Mouse (Mus musculus) ES-Bruce4 (cell line): Measurements from ENCODE around the gene Gm10338.
"Not testable (repeated sequence)": the region's sequence is repeated elsewhere in the genome, so short reads cannot be mapped to it uniquely, and the experiment has no call there.

ENCODE experiments used
- CTCF ChIP-seq: IDR thresholded peaks from one replicate; pipeline ENCODE4 v1.8.1; 2011; ENCODE audit warnings: low read depth, low read length
- EP300 ChIP-seq: IDR thresholded peaks from 2 replicates; pipeline ENCODE4 v1.6.1; 2011; ENCODE audit warnings: low read depth, low read length; ENCODE audit not compliant: insufficient read depth
- POLR2A ChIP-seq: IDR thresholded peaks from one replicate; pipeline ENCODE4 v1.8.1; 2011; ENCODE audit warnings: low read length; ENCODE audit not compliant: insufficient read depth

- not testable (repeated sequence) for TF ChIP-seq POLR2A, CTCF, EP300
These were observed 48.5 kb upstream of the Gm10338 start, which contains the start of gene Gm10128 for GRCm38 (mm10) chr14:7643872-7644271.
